Comparison of ENCODE assay signal across 12 mouse cellular contexts in genomic region chr14:25553382-25553781, GRCm38 (mm10).
DNase-seq lines count a peak whose midpoint lies in the region; ATAC-seq lines count a peak whose summit lies in the region.
"Had no signal": no experiment of that assay in that cellular context is flagged by ENCODE, and none has a peak within 500 bp of the region (broad histone marks: within the 10 kb centered on the region; RNA-seq: fewer than 3 reads in every experiment).

No protein-coding gene starts in this region.

- H3K9ac ChIP-seq in kidney, embryonic 14.5 days (ENCODE audit: low read depth, low read length) = 0 out of 2 replicates have a peak overlapping the region, but pooled peaks have one; percentile 8
- no peak overlapping the region for H3K9ac ChIP-seq in embryonic facial prominence, embryonic 12.5 days
- no peak overlapping the region for H3K9ac ChIP-seq in hindbrain, embryonic 16.5 days (ENCODE audit: low read depth, low read length)
- H3K9ac ChIP-seq in midbrain, embryonic 16.5 days (ENCODE audit: low read depth, low read length) = no peak overlapping the region
- H3K9ac ChIP-seq: liver, embryonic 13.5 days had no signal

- no peaks in the 10 kb centered on the region for H3K27me3 ChIP-seq in kidney, embryonic 14.5 days (ENCODE audit: control insufficient read depth, insufficient read depth, low read length)
- H3K27me3 ChIP-seq in embryonic facial prominence, embryonic 12.5 days = no peaks in the 10 kb centered on the region
- no peaks in the 10 kb centered on the region for H3K27me3 ChIP-seq in hindbrain, embryonic 16.5 days (replicated peaks; ENCODE audit: control insufficient read depth, insufficient read depth, low read length)
- no peaks in the 10 kb centered on the region for H3K27me3 ChIP-seq in midbrain, embryonic 16.5 days (ENCODE audit: control insufficient read depth, insufficient read depth, low read depth, low read length)
- H3K27me3 ChIP-seq: liver, embryonic 13.5 days had no signal

- peaks cover 6% of the 10 kb centered on the region; the same call in 1 of the 2 replicates for H3K36me3 ChIP-seq in kidney, embryonic 14.5 days (ENCODE audit: control insufficient read depth, insufficient read depth, low read length)
- H3K36me3 ChIP-seq in embryonic facial prominence, embryonic 12.5 days = peaks cover 4% of the 10 kb centered on the region; the same call in 1 of the 2 replicates
- no peaks in the 10 kb centered on the region for H3K36me3 ChIP-seq in hindbrain, embryonic 16.5 days (ENCODE audit: control insufficient read depth, insufficient read depth, low read length)
- no peaks in the 10 kb centered on the region for H3K36me3 ChIP-seq in midbrain, embryonic 16.5 days (ENCODE audit: control insufficient read depth, insufficient read depth, low read length)

- 40% methylated on average over 2 of the region's 2 CpGs for WGBS in kidney, embryonic 14.5 days
- WGBS in embryonic facial prominence, embryonic 12.5 days = 81% methylated on average over 2 of the region's 2 CpGs
- whole genome bisulfite sequencing in hindbrain, embryonic 16.5 days = 56% methylated on average over 2 of the region's 2 CpGs
- 65% methylated on average over 2 of the region's 2 CpGs for WGBS in midbrain, embryonic 16.5 days

- DNase-seq in kidney, postnatal 10 days = no peak
- DNase-seq in adrenal gland, adult 2 months = no peak
- DNase-seq in yolk sac, embryonic 10.5 days (ENCODE audit: low spot score) = no peak
- DNase-seq: B cell, adult 2 months; heart, adult 2 months; liver, embryonic 13.5 days; right cerebral cortex, postnatal 4 days had no signal

- no peak overlapping the region for H3K4me2 ChIP-seq in kidney, embryonic 14.5 days (replicated peaks; ENCODE audit: low read depth, low read length)
- no peak overlapping the region for H3K4me2 ChIP-seq in embryonic facial prominence, embryonic 12.5 days (replicated peaks)
- no peak overlapping the region for H3K4me2 ChIP-seq in hindbrain, embryonic 16.5 days (ENCODE audit: low read length)
- H3K4me2 ChIP-seq in midbrain, embryonic 16.5 days (ENCODE audit: low read length) = no peak overlapping the region
- H3K4me2 ChIP-seq: liver, embryonic 13.5 days had no signal

- ATAC-seq in kidney, embryonic 14.5 days (ENCODE audit: low FRiP score, low TSS enrichment) = no peak
- no peak for ATAC-seq in embryonic facial prominence, embryonic 12.5 days (ENCODE audit: insufficient number of reproducible peaks, insufficient read depth, low FRiP score, low TSS enrichment)
- no peak for ATAC-seq in hindbrain, embryonic 16.5 days
- no peak for ATAC-seq in midbrain, embryonic 16.5 days
- ATAC-seq in erythroid progenitor cell, adult 5-6 weeks (replicated peaks; ENCODE audit: low FRiP score, poor library complexity, severe bottlenecking) = no peak

- H3K27ac ChIP-seq in kidney, embryonic 14.5 days (ENCODE audit: low read depth, low read length) = peak overlapping the region; percentile 56; the same call in 1 of the 2 replicates
- 0 out of 2 replicates have a peak overlapping the region, but pooled peaks have one; percentile 17 for H3K27ac ChIP-seq in embryonic facial prominence, embryonic 12.5 days
- peak overlapping the region; percentile 42 for H3K27ac ChIP-seq in hindbrain, embryonic 16.5 days (ENCODE audit: low read depth, low read length)
- H3K27ac ChIP-seq in midbrain, embryonic 16.5 days (ENCODE audit: low read length) = peak overlapping the region; percentile 53
- H3K27ac ChIP-seq: heart, adult 2 months; liver, embryonic 13.5 days had no signal

- H3K9me3 ChIP-seq in kidney, embryonic 14.5 days (ENCODE audit: control insufficient read depth, low read length) = no peaks in the 10 kb centered on the region
- no peaks in the 10 kb centered on the region for H3K9me3 ChIP-seq in embryonic facial prominence, embryonic 12.5 days
- no peaks in the 10 kb centered on the region for H3K9me3 ChIP-seq in hindbrain, embryonic 16.5 days (ENCODE audit: control insufficient read depth, low read length)
- H3K9me3 ChIP-seq in midbrain, embryonic 16.5 days (replicated peaks; ENCODE audit: control insufficient read depth, low read length, poor library complexity, severe bottlenecking) = no peaks in the 10 kb centered on the region
- H3K9me3 ChIP-seq: liver, embryonic 13.5 days had no signal

- H3K4me3 ChIP-seq in kidney, embryonic 14.5 days (ENCODE audit: low read length) = no peak overlapping the region
- H3K4me3 ChIP-seq in embryonic facial prominence, embryonic 12.5 days = no peak overlapping the region
- no peak overlapping the region for H3K4me3 ChIP-seq in hindbrain, embryonic 16.5 days (ENCODE audit: low read length)
- no peak overlapping the region for H3K4me3 ChIP-seq in midbrain, embryonic 16.5 days (ENCODE audit: low read depth, low read length)
- H3K4me3 ChIP-seq: heart, adult 2 months; liver, embryonic 13.5 days had no signal

- peaks cover 62% of the 10 kb centered on the region for H3K4me1 ChIP-seq in kidney, embryonic 14.5 days (ENCODE audit: control insufficient read depth, insufficient read depth, low read length)
- H3K4me1 ChIP-seq in embryonic facial prominence, embryonic 12.5 days = peaks cover 84% of the 10 kb centered on the region
- H3K4me1 ChIP-seq in hindbrain, embryonic 16.5 days (ENCODE audit: control insufficient read depth, insufficient read depth, low read depth, low read length) = peaks cover 75% of the 10 kb centered on the region
- peaks cover 73% of the 10 kb centered on the region for H3K4me1 ChIP-seq in midbrain, embryonic 16.5 days (ENCODE audit: control insufficient read depth, insufficient read depth, low read length)
